Mouse (Mus musculus): ENCODE results near the gene Poldip3. TPM values are rescaled to one million over a fixed set of nuclear protein-coding genes. Genes with fewer than 3 reads are reported as not detected.
"Not testable (repeated sequence)": the region's sequence is repeated elsewhere in the genome, so short reads cannot be mapped to it uniquely, and the experiment has no call there.

Poldip3 gene
- polyA plus RNA-seq, 1 experiment from 2014 or later: 59.0 TPM

DNA sequence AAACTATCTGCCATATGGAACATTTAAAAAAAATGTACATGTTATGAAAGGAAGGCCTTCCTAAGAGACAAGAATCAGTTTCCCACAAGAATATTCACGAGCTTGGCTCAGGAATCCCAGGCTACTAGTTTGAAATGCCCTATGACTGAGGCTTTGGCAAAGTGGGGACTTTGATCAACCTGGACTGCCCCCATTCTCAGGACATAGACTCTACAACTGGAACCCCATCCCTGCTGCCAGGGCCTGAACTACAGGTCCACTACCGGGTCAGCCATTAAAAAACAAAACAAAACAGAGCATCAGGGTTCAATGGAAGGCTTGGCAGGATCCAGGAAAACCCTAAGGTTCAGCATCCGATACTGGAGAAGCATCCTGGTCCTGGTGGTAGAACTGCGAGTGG is 1.5 kb upstream of the Poldip3 start:
- Histone ChIP-seq H3K27me3 (no peaks in the 10 kb centered on the region), H3K4me2 (no peak overlapping the region), H3K4me3 (no peak overlapping the region), H3K9ac (no peak overlapping the region), H3K27ac (0 out of 2 replicates have a peak overlapping the region, but pooled peaks have one; percentile 15), H3K36me3 (peaks cover 18% of the 10 kb centered on the region), H3K9me3 (replicated peaks) (no peaks in the 10 kb centered on the region), H3K4me1 (replicated peaks) (peaks cover 14% of the 10 kb centered on the region)
- ATAC-seq (replicated peaks; ENCODE audit: insufficient number of reproducible peaks, insufficient read depth, low FRiP score, low read depth): no peak
- WGBS: 82% methylated on average over 4 of the region's 4 CpGs

DNA sequence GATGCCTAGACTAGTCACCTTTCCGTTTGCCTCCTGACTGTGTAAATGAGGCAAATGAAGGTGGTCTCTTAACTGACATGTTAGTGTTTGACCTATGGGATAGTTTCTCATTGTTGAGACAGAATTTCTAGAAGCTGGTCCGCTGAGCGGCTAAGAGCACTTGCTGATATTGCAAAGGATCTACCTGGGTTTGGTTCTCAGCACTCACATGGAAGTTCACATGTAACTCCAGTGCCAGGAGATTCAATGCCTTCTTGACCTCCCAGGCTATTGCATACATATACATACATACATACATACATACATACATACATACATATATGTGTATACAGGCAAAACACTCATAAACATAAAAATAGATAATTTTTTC is 874 bp upstream of the Poldip3 start:
- Histone ChIP-seq H3K4me2 (peak overlapping the region; percentile 53), H3K9ac (peak overlapping the region; percentile 88), H3K27ac (peak overlapping the region; percentile 98), H3K4me1 (replicated peaks) (peaks cover 14% of the 10 kb centered on the region), H3K9me3 (replicated peaks) (no peaks in the 10 kb centered on the region), H3K27me3 (no peaks in the 10 kb centered on the region), H3K36me3 (peaks cover 22% of the 10 kb centered on the region), H3K4me3 (peak overlapping the region; percentile 83)
- ATAC-seq (replicated peaks; ENCODE audit: insufficient number of reproducible peaks, insufficient read depth, low FRiP score, low read depth): no peak
- 26% methylated on average over 3 of the region's 3 CpGs for WGBS

DNA sequence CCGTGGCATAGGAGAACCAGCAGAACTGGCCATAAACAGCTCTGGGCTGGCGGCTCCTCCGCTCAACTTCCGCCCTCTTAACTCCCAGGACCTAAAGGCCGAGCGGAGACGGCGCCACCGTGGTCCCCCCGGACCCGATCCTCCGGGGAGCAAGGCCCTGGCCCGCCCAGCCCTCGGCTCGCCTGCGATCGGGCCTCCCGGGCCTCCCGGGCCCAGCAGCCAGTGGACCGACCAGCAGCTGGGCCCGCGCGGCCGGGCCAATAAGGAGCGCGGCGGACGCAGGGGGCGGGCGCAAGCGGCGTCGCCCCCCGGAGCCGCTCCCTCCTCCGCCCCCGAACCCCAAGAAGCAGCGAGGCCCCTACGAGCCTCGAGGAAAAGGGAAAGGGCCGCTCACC is 386 bp downstream of the Poldip3 start:
- Histone ChIP-seq H3K4me2 (peak overlapping the region; percentile 75), H3K27me3 (no peaks in the 10 kb centered on the region), H3K4me1 (replicated peaks) (peaks cover 21% of the 10 kb centered on the region), H3K36me3 (peaks cover 18% of the 10 kb centered on the region), H3K9me3 (replicated peaks) (no peaks in the 10 kb centered on the region), H3K9ac (peak overlapping the region; percentile 88), H3K27ac (peak overlapping the region; percentile 98), H3K4me3 (peak overlapping the region; percentile 83)
- WGBS: 0% methylated on average over 24 of the region's 41 CpGs
- ATAC-seq (replicated peaks; ENCODE audit: insufficient number of reproducible peaks, insufficient read depth, low FRiP score, low read depth): peak; percentile 87

DNA sequence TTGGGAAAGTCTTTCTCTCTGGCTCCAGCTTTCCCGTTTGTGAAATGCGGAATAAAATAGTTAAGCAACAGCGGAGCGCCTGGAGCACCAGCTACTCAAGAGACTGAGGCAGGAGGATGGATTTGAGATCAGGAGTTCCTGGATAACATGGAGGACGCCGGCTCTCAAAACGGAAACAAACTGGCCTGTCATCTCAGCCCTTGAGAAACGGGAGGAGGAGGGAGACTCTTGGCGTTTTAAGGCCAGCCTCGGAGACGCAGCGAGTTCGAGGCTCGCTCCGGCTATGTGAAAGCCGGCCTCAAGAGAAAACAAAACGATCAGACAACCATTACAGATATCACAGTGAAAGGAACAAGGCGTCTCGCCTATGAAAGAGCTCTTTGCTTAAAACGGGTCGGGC is 789 bp downstream of the Poldip3 start:
- H3K27ac ChIP-seq: peak overlapping the region; percentile 98
- H3K9ac ChIP-seq: peak overlapping the region; percentile 88
- WGBS: 3% methylated on average over 21 of the region's 21 CpGs
- H3K4me2 ChIP-seq: peak overlapping the region; percentile 75
- H3K27me3 ChIP-seq: no peaks in the 10 kb centered on the region
- no peaks in the 10 kb centered on the region for H3K9me3 ChIP-seq (replicated peaks)
- peaks cover 18% of the 10 kb centered on the region for H3K36me3 ChIP-seq
- ATAC-seq (replicated peaks; ENCODE audit: insufficient number of reproducible peaks, insufficient read depth, low FRiP score, low read depth): no peak
- peaks cover 21% of the 10 kb centered on the region for H3K4me1 ChIP-seq (replicated peaks)
- H3K4me3 ChIP-seq: peak overlapping the region; percentile 83

DNA sequence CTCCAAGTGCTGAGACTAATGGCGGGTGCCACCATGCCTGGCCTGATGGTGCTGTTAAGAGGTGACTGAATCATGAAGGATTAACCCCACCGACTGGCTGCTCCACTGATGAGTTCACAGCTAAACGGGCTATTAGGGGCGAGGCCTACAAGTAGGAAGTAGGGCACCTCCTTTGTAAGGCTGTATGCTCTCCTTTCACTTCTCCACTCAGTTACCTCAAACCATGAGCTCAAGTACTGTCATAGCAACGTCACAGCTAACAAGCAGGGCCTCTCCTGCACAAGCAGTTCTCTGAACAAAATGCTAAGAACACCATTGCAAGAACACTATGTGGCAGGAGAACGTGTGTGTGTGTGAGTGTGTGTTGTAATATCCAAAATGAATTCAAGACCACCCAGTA is 3.6 kb downstream of the Poldip3 start:
- no peak overlapping the region for H3K4me3 ChIP-seq
- ATAC-seq (replicated peaks; ENCODE audit: insufficient number of reproducible peaks, insufficient read depth, low FRiP score, low read depth): no peak
- no peaks in the 10 kb centered on the region for H3K9me3 ChIP-seq (replicated peaks)
- H3K27ac ChIP-seq: no peak overlapping the region
- H3K9ac ChIP-seq: no peak overlapping the region
- no peak overlapping the region for H3K4me2 ChIP-seq
- peaks cover 32% of the 10 kb centered on the region for H3K4me1 ChIP-seq (replicated peaks)
- peaks cover 18% of the 10 kb centered on the region for H3K36me3 ChIP-seq
- WGBS: 92% methylated on average over 6 of the region's 6 CpGs
- no peaks in the 10 kb centered on the region for H3K27me3 ChIP-seq

DNA sequence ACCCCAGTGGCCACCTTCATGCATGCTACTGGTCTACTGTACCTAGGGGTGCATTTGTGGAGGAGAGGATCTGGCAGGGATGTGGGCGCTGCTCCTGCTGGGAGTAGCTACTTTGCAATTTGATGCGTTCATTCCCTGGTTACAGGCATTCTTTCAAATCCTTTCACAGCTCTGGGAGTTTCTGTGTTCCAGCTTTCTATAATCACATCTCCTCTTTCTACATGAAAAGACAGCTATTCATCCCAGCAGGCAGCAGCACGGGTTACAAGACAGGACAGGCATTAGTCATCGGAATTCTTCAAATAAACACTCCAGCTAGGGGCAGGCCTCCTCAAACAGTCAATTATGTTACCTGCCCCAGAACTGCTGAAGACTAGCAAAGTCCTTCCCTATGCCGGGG is 6.3 kb downstream of the Poldip3 start:
- WGBS: 47% methylated on average over 5 of the region's 5 CpGs
- Histone ChIP-seq H3K27me3 (no peaks in the 10 kb centered on the region), H3K27ac (peak overlapping the region; percentile 7; the same call in 1 of the 2 replicates), H3K9me3 (replicated peaks) (no peaks in the 10 kb centered on the region), H3K4me1 (replicated peaks) (peaks cover 24% of the 10 kb centered on the region), H3K4me2 (no peak overlapping the region), H3K9ac (no peak overlapping the region), H3K36me3 (peaks cover 24% of the 10 kb centered on the region), H3K4me3 (no peak overlapping the region)
- ATAC-seq (replicated peaks; ENCODE audit: insufficient number of reproducible peaks, insufficient read depth, low FRiP score, low read depth): no peak

DNA sequence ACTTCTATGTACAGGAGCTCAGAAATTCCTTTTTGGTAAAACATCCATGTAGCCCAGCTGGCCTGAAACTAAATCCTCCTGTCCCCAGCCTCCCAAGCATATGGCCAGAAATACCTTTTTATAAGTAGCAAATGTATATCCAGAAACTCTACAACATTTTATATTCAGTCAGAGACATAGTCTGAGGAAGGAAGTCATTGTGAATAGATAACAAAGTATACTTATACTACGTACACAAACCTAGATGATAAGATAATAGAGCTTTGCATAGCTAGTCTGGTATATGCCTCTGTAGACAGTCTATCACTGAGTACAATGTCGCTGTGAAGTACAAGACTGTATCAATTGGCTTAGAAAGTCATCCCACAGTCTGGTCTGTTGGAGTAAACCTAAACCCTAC is 13.5 kb downstream of the Poldip3 start:
- Histone ChIP-seq H3K4me3 (no peak overlapping the region), H3K36me3 (peaks cover 76% of the 10 kb centered on the region), H3K9me3 (replicated peaks) (no peaks in the 10 kb centered on the region), H3K9ac (no peak overlapping the region), H3K27me3 (no peaks in the 10 kb centered on the region), H3K4me2 (no peak overlapping the region), H3K4me1 (replicated peaks) (peaks cover 4% of the 10 kb centered on the region; the same call in 1 of the 2 replicates), H3K27ac (no peak overlapping the region)
- no peak for ATAC-seq (replicated peaks; ENCODE audit: insufficient number of reproducible peaks, insufficient read depth, low FRiP score, low read depth)
- WGBS: 63% methylated on average over 2 of the region's 2 CpGs

DNA sequence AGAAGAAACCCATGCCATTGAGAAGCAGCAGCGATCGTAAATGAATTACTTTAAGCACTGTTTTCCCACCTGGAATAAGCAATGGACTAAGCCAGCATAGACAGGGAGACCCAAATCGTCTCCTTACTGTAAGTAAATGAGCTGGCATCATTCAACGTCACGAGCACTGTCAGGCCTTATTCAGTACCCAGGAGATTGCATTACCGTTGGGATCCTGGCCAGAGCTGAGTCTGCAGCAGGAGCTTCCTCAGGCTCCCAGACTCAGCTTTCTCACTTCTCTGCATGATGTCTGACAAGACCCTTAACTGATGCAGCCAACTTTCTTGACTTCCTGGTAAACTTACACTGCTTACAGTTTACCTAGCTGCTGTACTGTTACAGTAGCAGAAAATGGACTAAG is 14.5 kb downstream of the Poldip3 start:
- H3K36me3 ChIP-seq: peaks cover 85% of the 10 kb centered on the region
- H3K4me2 ChIP-seq: no peak overlapping the region
- ATAC-seq (replicated peaks; ENCODE audit: insufficient number of reproducible peaks, insufficient read depth, low FRiP score, low read depth): no peak
- H3K4me1 ChIP-seq (replicated peaks): no peaks in the 10 kb centered on the region
- WGBS: 83% methylated on average over 6 of the region's 6 CpGs
- H3K27ac ChIP-seq: no peak overlapping the region
- no peaks in the 10 kb centered on the region for H3K27me3 ChIP-seq
- no peaks in the 10 kb centered on the region for H3K9me3 ChIP-seq (replicated peaks)
- H3K4me3 ChIP-seq: no peak overlapping the region
- no peak overlapping the region for H3K9ac ChIP-seq

DNA sequence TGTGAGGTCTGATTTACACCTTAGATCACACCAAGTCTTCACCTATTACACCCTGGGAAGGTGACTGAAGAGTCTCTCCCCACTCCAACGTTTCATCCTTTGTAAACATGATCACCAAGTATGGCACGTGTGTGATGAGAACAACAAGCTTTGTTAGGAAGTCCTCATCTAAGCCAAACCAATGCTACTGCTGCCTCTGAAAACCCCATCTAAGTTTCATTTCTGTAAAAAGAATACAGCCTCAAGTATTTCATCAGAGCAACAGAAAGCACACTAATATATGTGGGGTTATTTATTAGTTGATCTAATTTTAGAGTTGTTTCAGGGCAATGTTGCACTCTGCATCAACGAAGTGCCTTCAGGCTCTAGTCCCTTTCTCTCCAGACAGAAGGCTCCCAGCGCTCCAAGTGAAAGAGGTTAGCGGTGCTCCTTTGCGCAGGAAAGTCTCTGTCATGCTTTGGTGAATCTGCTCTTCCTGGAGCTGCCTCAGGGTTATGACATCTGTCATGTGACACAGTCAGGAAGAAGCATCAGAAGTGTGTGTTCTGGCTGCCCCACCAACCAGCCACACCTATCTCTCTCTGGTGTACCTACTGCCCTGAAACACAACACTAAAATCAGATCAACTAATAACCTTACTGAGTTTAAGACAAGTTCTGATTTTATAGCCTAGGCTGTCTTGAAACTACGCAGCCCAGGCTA is 19.5 kb downstream of the Poldip3 start:
- H3K9ac ChIP-seq: no peak overlapping the region
- H3K36me3 ChIP-seq: peaks cover 95% of the 10 kb centered on the region
- no peaks in the 10 kb centered on the region for H3K27me3 ChIP-seq
- WGBS: 91% methylated on average over 7 of the region's 7 CpGs
- no peak overlapping the region for H3K4me3 ChIP-seq
- no peak for ATAC-seq (replicated peaks; ENCODE audit: insufficient number of reproducible peaks, insufficient read depth, low FRiP score, low read depth)
- H3K27ac ChIP-seq: no peak overlapping the region
- H3K9me3 ChIP-seq (replicated peaks): no peaks in the 10 kb centered on the region
- H3K4me1 ChIP-seq (replicated peaks): no peaks in the 10 kb centered on the region
- no peak overlapping the region for H3K4me2 ChIP-seq

DNA sequence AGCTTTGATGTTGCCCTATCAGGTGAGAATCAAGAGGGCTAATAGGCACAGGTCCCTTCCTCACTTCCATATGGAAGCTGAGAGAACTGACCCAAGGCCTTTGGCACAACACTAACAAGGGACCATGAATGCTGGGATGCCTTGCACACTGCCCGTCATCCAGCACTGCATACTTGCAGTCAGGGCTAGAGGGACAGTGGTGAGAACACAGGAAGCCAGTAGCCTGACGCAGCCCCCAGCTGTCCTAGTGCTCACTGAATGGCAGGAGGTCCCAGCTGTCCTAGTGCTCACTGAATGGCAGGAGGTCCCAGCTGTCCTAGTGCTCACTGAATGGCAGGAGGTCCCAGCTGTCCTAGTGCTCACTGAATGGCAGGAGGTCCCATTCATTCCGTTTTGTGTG is 22.1 kb downstream of the Poldip3 start:
- H3K4me1 ChIP-seq (replicated peaks); ATAC-seq (replicated peaks; ENCODE audit: insufficient number of reproducible peaks, insufficient read depth, low FRiP score, low read depth); H3K4me3 ChIP-seq; H3K27ac ChIP-seq; H3K27me3 ChIP-seq; H3K4me2 ChIP-seq; H3K9me3 ChIP-seq (replicated peaks); H3K9ac ChIP-seq: not testable (repeated sequence)
- WGBS: 78% methylated on average over 3 of the region's 3 CpGs
- peaks cover 68% of the 10 kb centered on the region for H3K36me3 ChIP-seq

DNA sequence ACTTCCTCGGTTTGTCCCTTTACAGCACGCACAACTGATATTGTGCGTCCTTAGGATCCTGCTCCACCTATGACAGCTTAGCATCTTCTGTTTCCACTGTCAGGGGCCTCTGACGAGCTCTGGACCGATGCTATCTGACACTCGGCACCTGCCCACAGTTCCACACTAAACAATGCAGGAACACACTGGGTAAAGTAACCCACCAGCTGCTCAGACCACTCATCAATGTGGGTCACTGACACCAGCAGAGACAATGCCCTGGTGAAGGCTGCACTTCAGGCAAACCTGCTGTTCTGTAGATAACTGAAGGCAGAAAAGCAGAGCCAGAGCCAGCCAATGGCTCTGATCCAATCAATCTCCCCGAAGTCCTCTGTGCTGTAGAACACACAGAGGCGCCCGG is 22.6 kb downstream of the Poldip3 start:
- peaks cover 64% of the 10 kb centered on the region for H3K36me3 ChIP-seq
- no peaks in the 10 kb centered on the region for H3K9me3 ChIP-seq (replicated peaks)
- H3K9ac ChIP-seq: no peak overlapping the region
- WGBS: 86% methylated on average over 9 of the region's 9 CpGs
- H3K4me1 ChIP-seq (replicated peaks): peaks cover 6% of the 10 kb centered on the region
- no peak overlapping the region for H3K4me2 ChIP-seq
- H3K27ac ChIP-seq: no peak overlapping the region
- no peak overlapping the region for H3K4me3 ChIP-seq
- ATAC-seq (replicated peaks; ENCODE audit: insufficient number of reproducible peaks, insufficient read depth, low FRiP score, low read depth): no peak
- no peaks in the 10 kb centered on the region for H3K27me3 ChIP-seq

DNA sequence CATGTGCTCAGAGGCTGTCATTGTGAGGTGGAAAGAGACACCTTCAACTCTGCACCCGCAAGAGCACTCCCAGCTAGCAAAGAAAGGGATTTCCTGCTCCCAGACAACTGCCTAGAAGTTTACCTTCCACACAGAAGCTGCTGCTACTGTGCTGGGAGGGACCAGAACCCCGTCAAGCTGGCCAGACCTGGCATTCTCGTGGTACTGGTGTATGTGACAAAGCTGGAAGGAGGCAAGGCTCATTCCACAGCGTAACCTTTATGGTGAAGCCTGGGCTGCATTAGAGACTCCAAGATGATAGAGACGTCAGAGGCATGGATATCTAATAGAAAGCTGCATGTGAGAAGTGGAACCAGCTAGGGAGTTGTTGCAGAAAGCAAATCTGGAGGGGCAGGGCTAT is 24.6 kb downstream of the Poldip3 start:
- no peak overlapping the region for H3K9ac ChIP-seq
- ATAC-seq (replicated peaks; ENCODE audit: insufficient number of reproducible peaks, insufficient read depth, low FRiP score, low read depth): no peak
- no peak overlapping the region for H3K4me2 ChIP-seq
- H3K9me3 ChIP-seq (replicated peaks): no peaks in the 10 kb centered on the region
- 58% methylated on average over 5 of the region's 5 CpGs for WGBS
- H3K27ac ChIP-seq: no peak overlapping the region
- no peak overlapping the region for H3K4me3 ChIP-seq
- no peaks in the 10 kb centered on the region for H3K27me3 ChIP-seq
- H3K36me3 ChIP-seq: peaks cover 44% of the 10 kb centered on the region
- H3K4me1 ChIP-seq (replicated peaks): peaks cover 9% of the 10 kb centered on the region
